Mouse (Mus musculus) intestine, embryonic 14.5 days (tissue): Measurements from ENCODE around the gene Mettl17. TPM values are rescaled to one million over a fixed set of nuclear protein-coding genes. Genes with fewer than 3 reads are reported as not detected.

Experiments
- microRNA-seq: library from miRNA; unstranded; fragments of <30 nt; microRNA quantifications from one replicate; pipeline ENCODE4, GENCODE M21; 2016
- polyA plus RNA-seq: library from polyadenylated mRNA; unstranded; fragments of >200 nt; fragmentation: Nextera tagmentation; extraction: Ambion mirVana; gene quantifications from 2 replicates; pipeline ENCODE4 v1.2.1, GENCODE M21; 2014

Gene Mettl17
- polyA plus RNA-seq, 1 experiment from 2014 or later: 54.9 TPM

Small RNAs within 50 kb of the gene (microRNA-seq; reads per million reads assigned to microRNA genes)
- not detected for gene Gm27375

Other genes with a start within 250 kb of the Mettl17 start
- gene Gm4181, start 249.2 kb upstream of the Mettl17 start, polyA plus RNA-seq: not detected in 2 replicates
- not detected in 2 replicates for gene Gm17079, start 189.4 kb upstream of the Mettl17 start, polyA plus RNA-seq
- gene Gm5800, start 167.7 kb upstream of the Mettl17 start, polyA plus RNA-seq: not detected in 2 replicates
- gene Ang4, start 111.3 kb upstream of the Mettl17 start, polyA plus RNA-seq: 1.8 and 1.9 TPM in 2 replicates
- not detected in 2 replicates for gene AY358078, start 84.8 kb upstream of the Mettl17 start, polyA plus RNA-seq
- gene Ear6, start 31.1 kb upstream of the Mettl17 start, polyA plus RNA-seq: not detected in 2 replicates
- gene Slc39a2, start 8.0 kb downstream of the Mettl17 start, polyA plus RNA-seq: 0.71 and 0.99 TPM in 2 replicates
- 36.4 and 39.2 TPM in 2 replicates for gene Ndrg2, start 29.3 kb downstream of the Mettl17 start, polyA plus RNA-seq
- gene Tppp2, start 33.6 kb downstream of the Mettl17 start, polyA plus RNA-seq: 0.31 TPM in 1 of 2 replicates, not detected in the other
- gene Rnase13, start 37.9 kb downstream of the Mettl17 start, polyA plus RNA-seq: not detected in 2 replicates
- gene Arhgef40, start 99.9 kb downstream of the Mettl17 start, polyA plus RNA-seq: 80.8 and 86.3 TPM in 2 replicates
- gene Tmem253, start 130.8 kb downstream of the Mettl17 start, polyA plus RNA-seq: 6.8 and 8.5 TPM in 2 replicates
- 31.9 and 34.0 TPM in 2 replicates for gene Zfp219, start 135.9 kb downstream of the Mettl17 start, polyA plus RNA-seq
- not detected in 2 replicates for gene Olfr221, start 157.6 kb downstream of the Mettl17 start, polyA plus RNA-seq
- gene Hnrnpc, start 219.2 kb downstream of the Mettl17 start, polyA plus RNA-seq: 530 and 607 TPM in 2 replicates
- gene Rpgrip1, start 225.9 kb downstream of the Mettl17 start, polyA plus RNA-seq: 76.9 and 83.0 TPM in 2 replicates